Mouse (Mus musculus): ENCODE results near the gene Rfc1.

Rfc1 gene

GRCm38 (mm10) chr5:65335298-65336074 is at the start of gene Rfc1:
Gene Rfc1, minus strand, starts transcription at chr5:65335670.
- in situ Hi-C loops (cut with MboI; ENCODE audit: low pct_unique_long_range_greater_than_20kb in 1 of 2, low sequenced_read_pairs in 2 of 2, unreplicated experiment in 1 of 2): no loop called here

DNA sequence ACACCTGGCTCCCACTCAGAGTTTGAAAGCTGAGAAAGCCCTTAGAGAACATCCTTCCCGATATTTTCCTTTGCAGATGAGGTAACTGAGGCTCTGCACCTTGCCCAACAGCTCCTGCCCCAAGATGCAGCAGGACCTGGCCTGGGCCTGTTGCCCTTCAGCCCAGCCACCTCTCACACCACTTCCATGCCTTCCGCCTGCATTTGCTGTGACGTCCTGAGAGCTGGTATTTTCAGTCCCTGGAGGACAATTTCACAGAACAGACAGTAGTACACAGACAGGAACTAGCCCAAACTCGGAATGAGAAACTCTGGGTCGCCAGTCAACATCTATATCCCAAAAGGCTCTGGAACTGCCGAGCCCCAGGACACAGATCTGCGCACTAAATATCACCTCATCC is 39.3 kb upstream of the Rfc1 start:
- in situ Hi-C loops (cut with MboI; ENCODE audit: low pct_unique_long_range_greater_than_20kb in 1 of 2, low sequenced_read_pairs in 2 of 2, unreplicated experiment in 1 of 2): no loop called here

DNA sequence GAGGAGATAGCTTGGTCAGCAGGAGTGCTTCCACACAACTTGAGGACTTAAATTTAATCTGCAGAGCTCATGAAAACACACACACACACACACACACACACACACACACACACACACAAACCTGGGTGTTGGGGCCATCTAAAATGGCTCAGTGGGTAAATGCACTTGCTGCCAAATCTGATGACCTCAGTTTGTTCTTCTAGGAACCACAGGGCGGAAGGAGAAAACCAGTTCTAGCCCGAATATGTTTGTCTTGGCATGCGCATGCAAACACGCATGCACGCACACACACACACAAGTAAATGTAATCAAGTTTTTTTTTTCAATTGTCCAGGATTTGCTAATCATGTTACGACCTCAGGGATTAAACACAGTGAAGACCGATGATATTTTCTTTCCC is 36.1 kb upstream of the Rfc1 start:
- in situ Hi-C loops (cut with MboI; ENCODE audit: low pct_unique_long_range_greater_than_20kb in 1 of 2, low sequenced_read_pairs in 2 of 2, unreplicated experiment in 1 of 2): no loop called here

DNA sequence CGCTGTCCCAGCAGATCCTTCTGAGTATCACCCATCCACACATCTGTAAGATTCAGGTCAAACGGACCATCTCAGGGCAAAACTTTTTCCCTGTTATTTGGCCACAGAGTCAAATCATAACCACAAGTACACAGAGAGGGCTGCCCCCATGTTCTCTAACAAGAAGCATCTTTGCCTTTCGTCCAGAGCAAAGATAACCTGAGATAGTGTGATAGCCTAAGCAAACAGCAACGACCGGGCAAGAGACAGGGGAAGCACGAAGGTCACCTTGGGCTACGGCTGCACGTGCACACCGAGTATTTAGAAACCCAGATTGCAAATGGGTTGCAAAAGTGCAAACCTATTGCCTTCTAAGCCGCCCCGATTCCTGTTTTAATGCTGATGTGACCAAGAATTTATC is 32.4 kb upstream of the Rfc1 start:
- in situ Hi-C loops (cut with MboI; ENCODE audit: low pct_unique_long_range_greater_than_20kb in 1 of 2, low sequenced_read_pairs in 2 of 2, unreplicated experiment in 1 of 2): no loop called here

GRCm38 (mm10) chr5:65357771-65358170 is 22.3 kb upstream of the Rfc1 start:
- in situ Hi-C loops (cut with MboI; ENCODE audit: low pct_unique_long_range_greater_than_20kb in 1 of 2, low sequenced_read_pairs in 2 of 2, unreplicated experiment in 1 of 2): no loop called here

DNA sequence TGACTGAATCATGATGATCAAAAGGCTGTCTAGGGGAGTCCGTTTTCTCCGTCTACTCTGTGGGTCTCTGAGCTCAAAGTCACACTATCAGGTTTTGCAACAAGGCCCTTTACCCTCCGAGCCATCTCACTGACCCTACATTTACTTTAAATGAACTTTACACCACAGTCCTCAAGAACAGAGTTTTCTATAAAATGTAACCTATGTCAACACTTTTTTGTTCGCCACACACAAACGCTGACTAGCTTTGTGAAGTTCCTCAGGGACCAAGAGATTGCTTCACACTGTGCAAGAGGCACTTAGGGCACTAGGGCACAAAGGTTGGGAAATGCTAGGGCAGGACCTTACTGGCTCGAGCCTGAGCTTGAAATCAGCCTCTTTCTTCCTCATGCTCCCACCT is 21.4 kb upstream of the Rfc1 start:
- in situ Hi-C loops (cut with MboI; ENCODE audit: low pct_unique_long_range_greater_than_20kb in 1 of 2, low sequenced_read_pairs in 2 of 2, unreplicated experiment in 1 of 2): no loop called here

- in situ Hi-C loops (cut with MboI; ENCODE audit: low pct_unique_long_range_greater_than_20kb in 1 of 2, low sequenced_read_pairs in 2 of 2, unreplicated experiment in 1 of 2): no loop called here
Observed at GRCm38 (mm10) chr5:65354985-65355384, 19.5 kb upstream of the Rfc1 start.

DNA sequence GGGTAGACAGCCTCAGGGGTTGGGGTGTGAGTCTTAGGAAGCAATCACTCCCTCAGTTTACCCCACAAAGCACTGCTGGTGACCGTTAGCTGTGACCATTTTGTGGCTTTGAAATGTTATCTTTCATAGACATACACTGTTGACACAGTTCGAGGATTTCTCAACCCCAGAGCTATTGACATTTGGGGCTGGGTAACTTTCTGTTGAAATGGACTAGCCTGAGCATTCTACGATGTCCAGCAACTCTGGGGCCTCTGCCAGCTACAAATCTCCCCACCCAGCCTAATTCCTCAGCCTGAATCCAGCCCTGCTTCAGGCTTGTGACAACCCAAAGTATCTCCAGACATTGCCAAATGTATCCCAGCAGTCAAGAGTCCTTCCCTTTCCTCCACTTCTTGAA is 18.6 kb upstream of the Rfc1 start:
- in situ Hi-C loops (cut with MboI; ENCODE audit: low pct_unique_long_range_greater_than_20kb in 1 of 2, low sequenced_read_pairs in 2 of 2, unreplicated experiment in 1 of 2): no loop called here

GRCm38 (mm10) chr5:65350508-65350907 is 15.0 kb upstream of the Rfc1 start:
- in situ Hi-C loops (cut with MboI; ENCODE audit: low pct_unique_long_range_greater_than_20kb in 1 of 2, low sequenced_read_pairs in 2 of 2, unreplicated experiment in 1 of 2): no loop called here

- in situ Hi-C loops (cut with MboI; ENCODE audit: low pct_unique_long_range_greater_than_20kb in 1 of 2, low sequenced_read_pairs in 2 of 2, unreplicated experiment in 1 of 2): no loop called here
Observed at GRCm38 (mm10) chr5:65348168-65348567, 12.7 kb upstream of the Rfc1 start, which contains the start of gene Klb. Gene Klb, plus strand, starts transcription at chr5:65348314.

DNA sequence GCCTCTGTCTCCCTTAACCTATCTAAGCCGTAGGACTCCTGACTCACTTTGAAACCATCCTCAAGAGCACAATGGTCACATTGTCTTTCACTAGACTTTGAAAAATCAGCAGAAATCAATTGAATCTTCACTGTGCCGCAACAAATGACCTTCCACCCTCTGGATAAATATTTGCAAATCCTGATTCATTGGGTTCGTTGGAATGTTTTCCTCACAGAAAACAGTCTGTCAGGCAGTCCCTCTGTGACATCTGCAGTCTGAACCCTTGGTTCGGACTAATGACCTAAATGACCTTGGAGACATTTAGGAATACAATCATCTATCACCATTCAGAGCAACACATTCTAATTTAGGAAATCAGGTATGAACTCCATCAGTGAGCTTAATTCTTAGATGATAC is 4.7 kb upstream of the Rfc1 start:
- in situ Hi-C loops (cut with MboI; ENCODE audit: low pct_unique_long_range_greater_than_20kb in 1 of 2, low sequenced_read_pairs in 2 of 2, unreplicated experiment in 1 of 2): no loop called here

- in situ Hi-C loops (cut with MboI; ENCODE audit: low pct_unique_long_range_greater_than_20kb in 1 of 2, low sequenced_read_pairs in 2 of 2, unreplicated experiment in 1 of 2): no loop called here
Observed at GRCm38 (mm10) chr5:65338394-65338793, 2.9 kb upstream of the Rfc1 start.

DNA sequence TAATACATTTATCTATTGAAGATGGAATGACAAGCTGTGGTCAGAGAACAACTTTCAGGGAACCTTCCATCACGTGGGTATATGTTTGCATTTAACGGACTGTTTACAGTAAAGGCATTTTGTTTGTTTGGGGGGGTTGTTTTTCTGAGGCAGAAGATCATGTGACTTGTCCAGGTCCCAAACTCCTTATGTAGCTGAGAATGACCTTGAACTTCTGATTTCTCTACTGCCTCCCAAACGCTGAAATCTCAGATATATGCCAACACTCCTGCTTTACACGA is 545 bp upstream of the Rfc1 start:
- in situ Hi-C loops (cut with MboI; ENCODE audit: low pct_unique_long_range_greater_than_20kb in 1 of 2, low sequenced_read_pairs in 2 of 2, unreplicated experiment in 1 of 2): no loop called here

- in situ Hi-C loops (cut with MboI; ENCODE audit: low pct_unique_long_range_greater_than_20kb in 1 of 2, low sequenced_read_pairs in 2 of 2, unreplicated experiment in 1 of 2): no loop called here
Observed at GRCm38 (mm10) chr5:65334788-65335187, 682 bp downstream of the Rfc1 start.

DNA sequence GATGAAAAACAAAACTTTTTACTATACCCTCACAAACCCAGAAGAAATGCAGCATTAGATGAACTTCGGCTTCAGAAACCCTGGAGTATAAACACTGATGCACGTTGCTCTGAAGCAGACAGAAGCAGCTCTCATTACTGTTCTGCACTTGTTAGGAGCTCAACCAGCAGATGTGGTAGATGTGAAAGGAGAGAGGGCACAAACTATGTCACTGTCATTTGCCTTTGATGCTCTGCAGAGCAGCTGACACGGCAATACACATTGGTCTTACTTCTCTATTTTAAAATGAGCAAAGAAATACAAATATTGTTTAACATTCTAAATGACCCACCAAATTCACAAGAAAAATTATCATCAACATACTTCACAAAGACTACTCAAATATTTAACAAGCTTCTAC is 5.5 kb downstream of the Rfc1 start:
- in situ Hi-C loops (cut with MboI; ENCODE audit: low pct_unique_long_range_greater_than_20kb in 1 of 2, low sequenced_read_pairs in 2 of 2, unreplicated experiment in 1 of 2): no loop called here

- in situ Hi-C loops (cut with MboI; ENCODE audit: low pct_unique_long_range_greater_than_20kb in 1 of 2, low sequenced_read_pairs in 2 of 2, unreplicated experiment in 1 of 2): no loop called here
Observed at GRCm38 (mm10) chr5:65326212-65326611, 9.3 kb downstream of the Rfc1 start.

DNA sequence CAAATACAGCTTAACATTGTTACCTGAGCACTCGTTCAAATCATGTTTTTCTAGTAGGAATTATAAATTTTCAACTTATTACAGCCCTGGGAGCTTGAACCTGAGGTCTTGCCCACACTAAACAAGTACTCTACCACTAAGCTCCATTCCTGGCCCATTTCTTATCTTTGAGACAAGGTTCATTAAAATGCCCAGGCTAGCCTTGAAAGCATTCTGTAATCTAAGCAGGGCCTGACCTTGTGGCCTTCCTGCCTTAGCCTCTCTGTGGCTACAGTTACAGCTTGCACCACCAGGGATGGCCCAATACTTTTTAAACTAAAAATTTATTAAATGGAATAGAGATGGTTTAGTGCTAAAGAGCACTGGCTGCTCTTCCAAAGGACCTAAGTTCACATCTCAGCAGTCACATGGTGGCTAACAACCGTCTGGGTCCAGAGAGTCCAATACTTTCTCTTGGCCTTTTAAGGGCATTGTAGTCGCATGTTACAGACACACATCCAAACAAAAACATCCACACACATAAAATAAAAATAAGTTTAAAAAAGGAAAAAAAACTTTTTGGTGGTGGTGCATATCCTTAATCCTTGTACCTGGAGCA is 10.6 kb downstream of the Rfc1 start:
- in situ Hi-C loops (cut with MboI; ENCODE audit: low pct_unique_long_range_greater_than_20kb in 1 of 2, low sequenced_read_pairs in 2 of 2, unreplicated experiment in 1 of 2): no loop called here

DNA sequence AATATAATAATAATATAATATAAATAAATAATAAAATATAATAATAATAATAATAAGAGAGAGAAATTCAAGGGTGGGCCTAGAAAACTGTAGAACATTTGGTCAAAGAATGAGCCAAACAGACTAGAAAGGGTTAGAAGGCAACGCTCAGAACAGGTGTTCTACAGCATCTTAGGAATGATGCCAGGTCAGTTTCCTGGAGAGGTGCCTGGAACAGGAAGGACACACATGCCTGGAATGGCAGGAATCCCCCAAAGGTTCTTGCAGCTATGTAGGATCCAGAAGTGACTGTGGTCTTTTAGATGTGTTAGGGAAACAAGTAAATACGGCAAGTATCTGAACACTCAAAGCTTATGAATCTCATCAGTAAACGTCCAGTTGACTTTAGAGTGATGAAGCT is 11.2 kb downstream of the Rfc1 start:
- in situ Hi-C loops (cut with MboI; ENCODE audit: low pct_unique_long_range_greater_than_20kb in 1 of 2, low sequenced_read_pairs in 2 of 2, unreplicated experiment in 1 of 2): no loop called here

- in situ Hi-C loops (cut with MboI; ENCODE audit: low pct_unique_long_range_greater_than_20kb in 1 of 2, low sequenced_read_pairs in 2 of 2, unreplicated experiment in 1 of 2): no loop called here
Observed at GRCm38 (mm10) chr5:65322165-65322564, 13.3 kb downstream of the Rfc1 start.

DNA sequence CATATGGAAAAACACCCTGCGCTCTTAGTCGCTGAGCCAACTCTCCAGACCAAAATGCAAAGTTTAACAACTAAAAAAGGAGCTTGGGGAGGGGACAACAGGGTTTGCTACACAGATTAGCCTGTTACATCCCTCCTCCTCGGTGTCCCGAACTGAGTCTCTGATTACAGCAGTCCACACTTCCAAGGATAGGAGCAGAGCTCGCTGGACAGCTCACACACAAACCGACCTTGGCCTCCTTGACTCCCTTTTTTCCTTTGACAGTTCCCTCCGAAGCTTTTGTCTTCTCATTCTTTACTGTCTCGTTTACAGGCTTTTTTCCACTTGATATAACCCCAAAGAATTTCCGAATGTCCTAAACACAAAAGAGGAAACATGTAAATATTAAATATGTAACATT is 16.3 kb downstream of the Rfc1 start:
- in situ Hi-C loops (cut with MboI; ENCODE audit: low pct_unique_long_range_greater_than_20kb in 1 of 2, low sequenced_read_pairs in 2 of 2, unreplicated experiment in 1 of 2): no loop called here

Measured in mouse embryonic stem cell (cell line).